Mouse (Mus musculus) adrenal gland, adult (tissue): ENCODE measurements around the gene Igsf21.
A peak's percentile ranks its signal among the peaks of the same experiment; 100 is the strongest.

ENCODE experiments used
- DNase-seq, 2 experiments: peaks; one replicate each; pipeline ENCODE4 v3.0.0; 2022 to 2023; ENCODE audit warnings: low spot score in 1 of 2; ENCODE audit not compliant: inconsistent age in 2 of 2

Gene Igsf21

GRCm38 (mm10) chr4:140063153-140063671, 183.4 kb downstream of the Igsf21 start:
- DNase-seq: no peak

- no peak for DNase-seq
These were observed 186.3 kb downstream of the Igsf21 start for GRCm38 (mm10) chr4:140060251-140060650.

- no peak for DNase-seq
These were observed 193.5 kb downstream of the Igsf21 start for GRCm38 (mm10) chr4:140053042-140053441.

GRCm38 (mm10) chr4:140052575-140052974, 194.0 kb downstream of the Igsf21 start:
- peak; percentile 39 to 76 for DNase-seq

GRCm38 (mm10) chr4:140047807-140048362, 198.7 kb downstream of the Igsf21 start:
- DNase-seq: peak in 1 of 2 experiments; percentile 42

- peak; percentile 41 to 68 for DNase-seq
These were observed 202.6 kb downstream of the Igsf21 start for GRCm38 (mm10) chr4:140043953-140044352.

GRCm38 (mm10) chr4:140038586-140039411, 207.8 kb downstream of the Igsf21 start:
- no peak for DNase-seq

GRCm38 (mm10) chr4:140037784-140038387, 208.7 kb downstream of the Igsf21 start:
- DNase-seq: peak; percentile 27 to 75

GRCm38 (mm10) chr4:140035232-140035631, 211.4 kb downstream of the Igsf21 start:
- DNase-seq: no peak

GRCm38 (mm10) chr4:140033394-140033793, 213.2 kb downstream of the Igsf21 start:
- peak; percentile 38 to 78 for DNase-seq

- peak in 1 of 2 experiments; percentile 67 for DNase-seq
These were observed 216.2 kb downstream of the Igsf21 start for GRCm38 (mm10) chr4:140030415-140030814.

- no peak for DNase-seq
These were observed 216.6 kb downstream of the Igsf21 start for GRCm38 (mm10) chr4:140030040-140030386.

- no peak for DNase-seq
These were observed 217.1 kb downstream of the Igsf21 start for GRCm38 (mm10) chr4:140029324-140030039.

- no peak for DNase-seq
These were observed 222.8 kb downstream of the Igsf21 start for GRCm38 (mm10) chr4:140023833-140024232.

GRCm38 (mm10) chr4:140015916-140016315, 230.7 kb downstream of the Igsf21 start:
- no peak for DNase-seq

- DNase-seq: no peak
These were observed 235.7 kb downstream of the Igsf21 start for GRCm38 (mm10) chr4:140010728-140011470.

- no peak for DNase-seq
These were observed 241.7 kb downstream of the Igsf21 start for GRCm38 (mm10) chr4:140004932-140005331.

GRCm38 (mm10) chr4:140004170-140004569, 242.4 kb downstream of the Igsf21 start:
- DNase-seq: no peak

- DNase-seq: no peak
These were observed 244.5 kb downstream of the Igsf21 start for GRCm38 (mm10) chr4:140002069-140002468.

- DNase-seq: peak; percentile 18 to 79
These were observed 245.7 kb downstream of the Igsf21 start for GRCm38 (mm10) chr4:140000911-140001310.
